Mouse (Mus musculus) limb, embryonic 14.5 days (tissue): ENCODE measurements around the gene Gm10322. TPM values are rescaled to one million over a fixed set of nuclear protein-coding genes. Genes with fewer than 3 reads are reported as not detected.
A peak's percentile ranks its signal among the peaks of the same experiment; 100 is the strongest.

ENCODE experiments used
- ATAC-seq: fragments of 200-750 bp; cut with Nextera tagmentation; 2 replicates; pipeline ENCODE4 v1.8.0; 2017; ENCODE audit warnings: low read depth, moderate number of reproducible peaks, moderate TSS enrichment; ENCODE audit not compliant: low FRiP score
- DNase-seq: peaks from one replicate; pipeline ENCODE4 v3.0.0-alpha.2; 2015; ENCODE audit warnings: low spot score
- H3K27ac ChIP-seq: fragments of 300-500 bp; sonication (generic); replicated peaks from 2 replicates; pipeline ENCODE4 v1.5.1; 2014; ENCODE audit warnings: low read depth, mild to moderate bottlenecking, low read length, moderate library complexity, mixed read lengths
- H3K27me3 ChIP-seq: fragments of 300-500 bp; sonication (generic); 2 replicates; pipeline ENCODE4 v1.6.1; 2014; ENCODE audit warnings: low read length, mixed read lengths; ENCODE audit not compliant: control insufficient read depth, insufficient read depth
- H3K36me3 ChIP-seq: fragments of 300-500 bp; sonication (generic); 2 replicates; pipeline ENCODE4 v1.6.1; 2014; ENCODE audit warnings: mild to moderate bottlenecking, low read length, moderate library complexity, mixed read lengths; ENCODE audit not compliant: control insufficient read depth, insufficient read depth
- H3K4me1 ChIP-seq: fragments of 300-500 bp; sonication (generic); 2 replicates; pipeline ENCODE4 v1.6.1; 2014; ENCODE audit warnings: antibody characterized with exemption, low read length, mixed read lengths; ENCODE audit not compliant: control insufficient read depth, insufficient read depth
- H3K4me2 ChIP-seq: fragments of 300-500 bp; sonication (generic); replicated peaks from 2 replicates; pipeline ENCODE4 v1.6.1; 2014; ENCODE audit warnings: low read depth, mild to moderate bottlenecking, low read length, moderate library complexity; ENCODE audit not compliant: severe bottlenecking
- H3K4me3 ChIP-seq: fragments of 300-500 bp; sonication (generic); replicated peaks from 2 replicates; pipeline ENCODE4 v1.5.1; 2014; ENCODE audit warnings: low read length
- H3K9ac ChIP-seq: fragments of 300-500 bp; sonication (generic); 2 replicates; pipeline ENCODE4 v1.6.1; 2014; ENCODE audit warnings: mild to moderate bottlenecking, low read depth, low read length, moderate library complexity; ENCODE audit not compliant: severe bottlenecking
- H3K9me3 ChIP-seq: fragments of 300-500 bp; sonication (generic); 2 replicates; pipeline ENCODE4 v1.6.1; 2016; ENCODE audit warnings: low read length; ENCODE audit not compliant: control insufficient read depth
- POLR2A ChIP-seq: fragments of 200-500 bp; IDR thresholded peaks from 2 replicates; pipeline ENCODE4 v1.8.0; 2012; ENCODE audit warnings: inconsistent platforms, mild to moderate bottlenecking, moderate library complexity, borderline replicate concordance; ENCODE audit not compliant: insufficient read depth, insufficient read length; ENCODE audit errors: extremely low read depth
- WGBS: fragments of 180-500 bp; shearing (Covaris S2); extraction: QIAGEN DNeasy Blood & Tissue Kit; methylation state at CpG from one replicate; pipeline ENCODE4 v1.1.7; 2014; 5-methylcytosine and 5-hydroxymethylcytosine counted together
- polyA plus RNA-seq, 2 experiments: library from polyadenylated mRNA; depleted of rRNA in 1 of 2; stranded (reverse) in 1 of 2; unstranded in 1 of 2; fragments of >200 nt; fragmentation: Nextera tagmentation in 1 of 2; extraction: Ambion mirVana in 1 of 2; gene quantifications; 2 replicates each; pipeline versions ENCODE4 v1.2.1 to v1.2.3; 2012 to 2014

The Gm10322 gene
- polyA plus RNA-seq, 2 experiments, result not detected

DNA sequence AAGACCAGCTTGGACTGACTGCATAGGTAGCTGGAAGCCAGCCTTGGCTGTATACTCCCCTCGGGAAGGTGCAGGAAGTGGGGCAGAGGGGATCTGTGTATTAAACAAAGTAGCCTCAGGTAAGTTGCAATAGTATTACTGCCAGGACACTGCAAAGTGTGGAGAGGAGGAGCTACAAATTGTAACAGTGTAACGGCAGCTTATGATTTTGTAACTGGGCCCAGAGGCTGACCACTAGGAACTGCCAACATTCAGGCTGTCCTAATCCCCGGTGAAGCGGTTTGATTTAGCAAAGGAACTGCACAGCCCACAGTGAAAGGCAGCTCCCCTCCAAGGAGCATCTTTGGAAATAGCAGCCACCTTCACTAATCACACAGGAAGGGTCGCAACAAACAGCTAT lies 2.6 kb upstream of the Gm10322 start:
- no peak overlapping the region for H3K4me3 ChIP-seq
- WGBS, result 67% methylated on average over 5 of the region's 5 CpGs
- no peak for DNase-seq
- H3K4me1 ChIP-seq, result peaks cover 26% of the 10 kb centered on the region
- no peaks in the 10 kb centered on the region for H3K27me3 ChIP-seq
- H3K36me3 ChIP-seq, result no peaks in the 10 kb centered on the region
- H3K9me3 ChIP-seq, result no peaks in the 10 kb centered on the region
- ATAC-seq, result no peak
- no peak for TF ChIP-seq POLR2A
- H3K27ac ChIP-seq, result no peak overlapping the region
- no peak overlapping the region for H3K9ac ChIP-seq
- H3K4me2 ChIP-seq, result no peak overlapping the region

GRCm38 (mm10) chr10:59614141-59614540 lies 1.7 kb upstream of the Gm10322 start:
- H3K4me3 ChIP-seq, result no peak overlapping the region
- no peak for TF ChIP-seq POLR2A
- no peaks in the 10 kb centered on the region for H3K9me3 ChIP-seq
- no peaks in the 10 kb centered on the region for H3K36me3 ChIP-seq
- no peak for ATAC-seq
- no peak overlapping the region for H3K27ac ChIP-seq
- H3K9ac ChIP-seq, result no peak overlapping the region
- peaks cover 24% of the 10 kb centered on the region for H3K4me1 ChIP-seq
- no peaks in the 10 kb centered on the region for H3K27me3 ChIP-seq
- no peak overlapping the region for H3K4me2 ChIP-seq
- DNase-seq, result no peak
- 81% methylated on average over 5 of the region's 5 CpGs for WGBS

GRCm38 (mm10) chr10:59615411-59615810 lies 452 bp upstream of the Gm10322 start:
- H3K27ac ChIP-seq, result peak overlapping the region; percentile 86; the same call in 1 of the 2 replicates
- peak overlapping the region; percentile 94 for H3K9ac ChIP-seq
- H3K27me3 ChIP-seq, result no peaks in the 10 kb centered on the region
- ATAC-seq (no peak), DNase-seq (no peak)
- WGBS, result 16% methylated on average over 5 of the region's 5 CpGs
- peaks cover 24% of the 10 kb centered on the region for H3K4me1 ChIP-seq
- peak overlapping the region; percentile 84 for H3K4me2 ChIP-seq
- no peak for TF ChIP-seq POLR2A
- no peaks in the 10 kb centered on the region for H3K36me3 ChIP-seq
- no peaks in the 10 kb centered on the region for H3K9me3 ChIP-seq
- peak overlapping the region; percentile 92 for H3K4me3 ChIP-seq

DNA sequence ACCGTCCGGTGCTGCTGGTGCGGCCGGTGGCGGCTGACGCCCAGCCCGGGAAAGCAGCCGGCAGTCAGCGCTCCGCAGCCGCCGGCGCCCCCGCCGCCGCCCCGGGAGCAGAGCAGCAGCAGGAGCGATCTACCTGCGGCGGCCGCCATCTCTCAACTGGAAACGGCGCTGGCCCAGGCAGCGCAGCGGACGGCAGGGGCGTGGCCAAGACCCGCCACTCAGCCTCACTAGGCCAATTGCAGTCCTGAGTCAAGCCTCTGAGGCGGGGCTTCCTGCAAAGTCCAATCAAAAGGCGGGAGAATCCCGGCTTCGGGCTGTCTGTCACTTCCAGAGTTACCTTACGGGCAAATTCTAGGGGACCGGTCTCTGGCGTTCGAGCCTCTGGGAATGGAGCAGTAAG lies 659 bp downstream of the Gm10322 start, which contains the start of gene Mcu:
Mcu (minus strand) TSS at position 171 of the 400 bp plus-strand sequence.
- Histone ChIP-seq H3K9ac (peak within 1 kb of the TSS; percentile 94), H3K4me1 (peaks cover 24% of the 10 kb centered on the region), H3K4me3 (peak within 1 kb of the TSS; percentile 92), H3K36me3 (no peaks in the 10 kb centered on the region), H3K4me2 (peak within 1 kb of the TSS; percentile 84), H3K9me3 (no peaks in the 10 kb centered on the region), H3K27me3 (no peaks in the 10 kb centered on the region), H3K27ac (peak within 1 kb of the TSS; percentile 86)
- 0 out of 2 replicates have a peak, but pooled peaks have one; percentile 42 for TF ChIP-seq POLR2A
- peak; percentile 97 for DNase-seq
- ATAC-seq, result peak; percentile 99
- WGBS, result under 1% methylated on average over 34 of the region's 36 CpGs

DNA sequence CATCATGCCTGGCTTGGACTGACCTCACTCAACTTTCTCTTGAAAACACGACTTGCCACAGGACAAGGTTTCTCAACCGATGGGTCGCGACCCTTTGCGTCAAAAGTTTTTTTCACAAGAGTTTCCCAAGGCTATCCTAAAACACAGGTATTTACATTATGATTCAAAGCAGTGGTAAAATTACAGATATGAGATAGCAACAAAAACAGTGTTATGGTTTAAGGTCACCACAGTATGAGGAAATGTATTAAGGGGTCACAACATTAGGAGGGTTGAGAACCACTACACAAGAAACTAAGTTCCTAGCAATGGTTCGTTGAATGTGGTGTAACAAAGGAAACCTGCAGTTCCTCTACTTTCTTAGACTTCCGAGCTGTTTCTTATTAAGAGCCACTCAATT lies 1.9 kb downstream of the Gm10322 start:
- no peaks in the 10 kb centered on the region for H3K27me3 ChIP-seq
- H3K4me3 ChIP-seq, result no peak overlapping the region
- no peaks in the 10 kb centered on the region for H3K9me3 ChIP-seq
- no peak overlapping the region for H3K9ac ChIP-seq
- no peak for TF ChIP-seq POLR2A
- DNase-seq (no peak), ATAC-seq (no peak)
- no peak overlapping the region for H3K27ac ChIP-seq
- no peaks in the 10 kb centered on the region for H3K36me3 ChIP-seq
- H3K4me1 ChIP-seq, result peaks cover 24% of the 10 kb centered on the region
- H3K4me2 ChIP-seq, result no peak overlapping the region
- 87% methylated on average over 7 of the region's 7 CpGs for WGBS

GRCm38 (mm10) chr10:59621355-59621754 lies 5.5 kb downstream of the Gm10322 start:
- no peak overlapping the region for H3K27ac ChIP-seq
- no peak overlapping the region for H3K4me3 ChIP-seq
- 77% methylated on average over 10 of the region's 10 CpGs for WGBS
- H3K27me3 ChIP-seq, result no peaks in the 10 kb centered on the region
- no peak overlapping the region for H3K4me2 ChIP-seq
- no peak overlapping the region for H3K9ac ChIP-seq
- no peaks in the 10 kb centered on the region for H3K9me3 ChIP-seq
- no peaks in the 10 kb centered on the region; the same call in 1 of the 2 replicates for H3K4me1 ChIP-seq
- ATAC-seq, result no peak
- no peak for DNase-seq
- H3K36me3 ChIP-seq, result no peaks in the 10 kb centered on the region
- TF ChIP-seq POLR2A, result no peak
